Mouse (Mus musculus): ENCODE data around the gene Cdk9. TPM values are rescaled to one million over a fixed set of nuclear protein-coding genes. Genes with fewer than 3 reads are reported as not detected.
A peak's percentile ranks its signal among the peaks of the same experiment; 100 is the strongest.

Cdk9 gene
- polyA plus RNA-seq, 1 experiment from 2014 or later = 57.1 TPM

DNA sequence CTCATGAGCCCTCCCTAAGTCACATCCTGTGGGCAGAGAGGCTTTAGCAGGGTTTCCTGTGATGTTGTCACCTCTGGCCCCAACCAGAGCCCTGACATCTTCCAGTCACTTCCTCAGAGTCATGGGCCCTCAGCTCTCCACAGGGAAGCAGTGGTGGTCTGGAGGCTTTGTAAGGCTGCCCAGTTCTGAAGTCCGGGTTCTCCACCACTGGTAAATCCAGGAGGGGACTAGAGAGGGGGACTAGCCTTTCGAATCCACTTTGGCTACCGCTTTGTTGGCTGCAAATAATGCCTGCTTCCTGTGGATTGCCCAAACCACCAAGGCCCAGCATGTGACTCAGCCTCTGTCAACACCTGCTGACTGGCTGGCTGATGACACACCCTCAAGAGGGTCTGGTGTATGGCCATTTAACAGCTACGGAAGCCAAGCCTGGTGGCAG lies 2.1 kb upstream of the Cdk9 start:
- WGBS = 30% methylated on average over 4 of the region's 4 CpGs
- H3K27ac ChIP-seq (ENCODE audit: low read length) = peak overlapping the region; percentile 97
- ATAC-seq (replicated peaks; ENCODE audit: extremely low read depth, insufficient read depth, low FRiP score) = no peak
- H3K9ac ChIP-seq (ENCODE audit: low read length) = no peak overlapping the region
- peaks cover 29% of the 10 kb centered on the region for H3K4me1 ChIP-seq (ENCODE audit: control insufficient read depth, insufficient read depth, low read length)
- no peaks in the 10 kb centered on the region for H3K9me3 ChIP-seq (replicated peaks; ENCODE audit: control insufficient read depth, low read length)
- H3K4me2 ChIP-seq (ENCODE audit: low read depth, low read length) = no peak overlapping the region
- H3K27me3 ChIP-seq (ENCODE audit: control insufficient read depth, insufficient read depth, low read length) = no peaks in the 10 kb centered on the region
- H3K36me3 ChIP-seq (ENCODE audit: control insufficient read depth, insufficient read depth) = peaks cover 3% of the 10 kb centered on the region
- H3K4me3 ChIP-seq (ENCODE audit: low read length) = no peak overlapping the region

DNA sequence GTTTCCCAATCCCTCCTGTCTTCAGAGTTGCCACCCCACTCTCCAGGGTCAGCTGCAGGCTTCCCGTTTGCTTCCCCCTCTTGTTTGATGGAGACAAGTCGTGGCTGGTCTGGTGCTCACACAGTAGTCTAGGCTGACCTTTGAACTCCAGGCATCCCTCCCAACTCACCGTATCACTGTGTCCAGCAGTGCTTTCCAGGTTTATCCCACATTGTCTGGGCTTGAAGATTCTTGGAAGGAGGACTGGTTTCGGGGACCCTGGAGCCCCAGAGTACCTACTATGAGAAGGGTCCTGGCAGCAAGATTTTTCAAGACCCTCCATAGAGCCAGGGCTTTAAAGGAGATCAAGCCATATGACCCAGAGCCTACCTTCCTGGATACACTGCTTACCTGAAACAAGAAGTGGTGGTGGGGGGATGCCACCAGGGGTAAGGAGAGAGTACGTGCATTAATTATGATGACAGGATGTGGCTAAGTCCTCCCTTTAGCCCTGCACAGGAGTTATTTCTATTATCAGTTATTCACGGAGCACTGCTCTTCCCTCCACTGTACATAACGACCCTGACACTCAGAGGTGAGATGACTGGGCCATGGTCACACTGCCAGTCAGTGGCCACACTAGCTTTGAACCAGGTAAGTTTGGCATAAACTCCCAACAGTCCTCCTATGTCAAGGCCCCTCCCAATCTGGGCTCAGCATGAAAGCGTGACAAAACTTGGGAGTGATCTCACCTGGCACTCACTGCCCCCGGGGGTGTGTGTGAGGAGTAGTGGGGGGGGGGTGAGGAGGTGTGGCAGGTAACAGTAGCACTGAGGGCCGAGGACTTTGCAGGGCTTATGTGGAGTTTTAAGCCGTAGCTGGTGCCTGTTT lies 1.5 kb upstream of the Cdk9 start:
- peak overlapping the region; percentile 97 for H3K27ac ChIP-seq (ENCODE audit: low read length)
- H3K9ac ChIP-seq (ENCODE audit: low read length) = peak overlapping the region; percentile 7; the same call in 1 of the 2 replicates
- WGBS = 38% methylated on average over 11 of the region's 11 CpGs
- H3K27me3 ChIP-seq (ENCODE audit: control insufficient read depth, insufficient read depth, low read length) = no peaks in the 10 kb centered on the region
- no peak for ATAC-seq (replicated peaks; ENCODE audit: extremely low read depth, insufficient read depth, low FRiP score)
- H3K4me2 ChIP-seq (ENCODE audit: low read depth, low read length) = no peak overlapping the region; the same call in 1 of the 2 replicates
- peaks cover 29% of the 10 kb centered on the region for H3K4me1 ChIP-seq (ENCODE audit: control insufficient read depth, insufficient read depth, low read length)
- H3K9me3 ChIP-seq (replicated peaks; ENCODE audit: control insufficient read depth, low read length) = no peaks in the 10 kb centered on the region
- peaks cover 9% of the 10 kb centered on the region for H3K36me3 ChIP-seq (ENCODE audit: control insufficient read depth, insufficient read depth)
- no peak overlapping the region for H3K4me3 ChIP-seq (ENCODE audit: low read length)

DNA sequence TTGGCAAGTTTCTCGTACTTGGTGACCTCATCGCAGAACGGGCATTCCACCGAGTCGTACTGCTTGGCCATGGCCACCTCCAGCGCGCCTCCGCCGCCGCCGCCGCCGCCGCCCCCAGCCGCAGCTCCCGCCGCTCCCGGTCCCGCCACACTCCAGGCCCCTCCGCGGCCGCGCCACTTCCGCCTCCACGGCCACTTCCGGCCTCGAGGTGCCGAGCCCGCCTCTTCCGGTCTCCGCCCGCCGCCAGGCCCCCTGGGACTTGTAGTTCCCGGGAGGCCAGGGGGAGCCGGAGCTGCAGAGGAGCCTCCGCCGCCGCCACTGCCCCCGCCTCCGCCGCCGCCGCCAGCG lies 316 bp downstream of the Cdk9 start:
- H3K9me3 ChIP-seq (replicated peaks; ENCODE audit: control insufficient read depth, low read length) = no peaks in the 10 kb centered on the region

DNA sequence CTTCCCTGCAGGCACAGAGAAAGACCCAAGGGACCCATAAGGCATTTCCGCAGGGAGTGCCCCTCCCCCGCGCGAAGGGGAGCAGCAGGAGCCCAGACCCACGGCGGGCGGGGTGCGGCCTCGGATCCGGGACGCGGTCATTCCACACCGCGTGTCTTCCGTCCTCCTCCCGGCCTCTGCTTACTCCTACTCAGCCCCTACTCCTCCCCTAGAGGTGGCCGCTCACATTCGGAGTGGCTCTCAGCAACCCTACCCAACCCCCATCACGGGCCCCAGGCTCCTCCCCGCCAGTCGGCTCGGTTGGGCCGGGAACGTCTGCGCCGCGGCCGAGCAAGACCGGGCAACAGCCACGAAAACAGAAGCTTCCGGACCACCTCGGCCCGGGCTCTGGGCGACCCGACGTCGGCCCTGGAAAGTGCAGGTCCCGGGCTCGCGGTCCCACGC lies 746 bp downstream of the Cdk9 start:
- Histone ChIP-seq H3K4me2 (ENCODE audit: low read depth, low read length) (peak overlapping the region; percentile 88), H3K27ac (ENCODE audit: low read length) (peak overlapping the region; percentile 97), H3K4me3 (ENCODE audit: low read length) (peak overlapping the region; percentile 74), H3K9me3 (replicated peaks; ENCODE audit: control insufficient read depth, low read length) (no peaks in the 10 kb centered on the region), H3K36me3 (ENCODE audit: control insufficient read depth, insufficient read depth) (peaks cover 24% of the 10 kb centered on the region), H3K9ac (ENCODE audit: low read length) (peak overlapping the region; percentile 90), H3K27me3 (ENCODE audit: control insufficient read depth, insufficient read depth, low read length) (no peaks in the 10 kb centered on the region), H3K4me1 (ENCODE audit: control insufficient read depth, insufficient read depth, low read length) (peaks cover 29% of the 10 kb centered on the region)
- peak; percentile 39 for ATAC-seq (replicated peaks; ENCODE audit: extremely low read depth, insufficient read depth, low FRiP score)
- WGBS = 0% methylated on average over 41 of the region's 41 CpGs

More for the DNA sequence above, 316 bp downstream of the Cdk9 start:
- Histone ChIP-seq H3K4me1 (ENCODE audit: control insufficient read depth, insufficient read depth, low read length) (peaks cover 29% of the 10 kb centered on the region), H3K4me3 (ENCODE audit: low read length) (peak overlapping the region; percentile 74), H3K27me3 (ENCODE audit: control insufficient read depth, insufficient read depth, low read length) (no peaks in the 10 kb centered on the region), H3K9ac (ENCODE audit: low read length) (peak overlapping the region; percentile 90), H3K27ac (ENCODE audit: low read length) (peak overlapping the region; percentile 97), H3K4me2 (ENCODE audit: low read depth, low read length) (peak overlapping the region; percentile 88), H3K36me3 (ENCODE audit: control insufficient read depth, insufficient read depth) (peaks cover 23% of the 10 kb centered on the region)
- WGBS = 0% methylated on average over 39 of the region's 44 CpGs
- peak; percentile 86 for ATAC-seq (replicated peaks; ENCODE audit: extremely low read depth, insufficient read depth, low FRiP score)

GRCm38 (mm10) chr2:32711301-32712056 lies 1.4 kb downstream of the Cdk9 start:
- Histone ChIP-seq H3K4me1 (ENCODE audit: control insufficient read depth, insufficient read depth, low read length) (peaks cover 29% of the 10 kb centered on the region), H3K27ac (ENCODE audit: low read length) (peak overlapping the region; percentile 97), H3K9me3 (replicated peaks; ENCODE audit: control insufficient read depth, low read length) (no peaks in the 10 kb centered on the region), H3K4me3 (ENCODE audit: low read length) (peak overlapping the region; percentile 74), H3K36me3 (ENCODE audit: control insufficient read depth, insufficient read depth) (peaks cover 30% of the 10 kb centered on the region), H3K4me2 (ENCODE audit: low read depth, low read length) (peak overlapping the region; percentile 88), H3K27me3 (ENCODE audit: control insufficient read depth, insufficient read depth, low read length) (no peaks in the 10 kb centered on the region), H3K9ac (ENCODE audit: low read length) (peak overlapping the region; percentile 90)
- no peak for ATAC-seq (replicated peaks; ENCODE audit: extremely low read depth, insufficient read depth, low FRiP score)
- 25% methylated on average over 9 of the region's 9 CpGs for WGBS

GRCm38 (mm10) chr2:32710425-32710824 lies 2.5 kb downstream of the Cdk9 start:
- Histone ChIP-seq H3K27ac (ENCODE audit: low read length) (no peak overlapping the region), H3K27me3 (ENCODE audit: control insufficient read depth, insufficient read depth, low read length) (no peaks in the 10 kb centered on the region), H3K4me1 (ENCODE audit: control insufficient read depth, insufficient read depth, low read length) (peaks cover 29% of the 10 kb centered on the region), H3K9ac (ENCODE audit: low read length) (no peak overlapping the region), H3K4me3 (ENCODE audit: low read length) (no peak overlapping the region), H3K36me3 (ENCODE audit: control insufficient read depth, insufficient read depth) (peaks cover 39% of the 10 kb centered on the region), H3K9me3 (replicated peaks; ENCODE audit: control insufficient read depth, low read length) (no peaks in the 10 kb centered on the region), H3K4me2 (ENCODE audit: low read depth, low read length) (no peak overlapping the region)
- 87% methylated on average over 5 of the region's 5 CpGs for whole genome bisulfite sequencing
- no peak for ATAC-seq (replicated peaks; ENCODE audit: extremely low read depth, insufficient read depth, low FRiP score)

DNA sequence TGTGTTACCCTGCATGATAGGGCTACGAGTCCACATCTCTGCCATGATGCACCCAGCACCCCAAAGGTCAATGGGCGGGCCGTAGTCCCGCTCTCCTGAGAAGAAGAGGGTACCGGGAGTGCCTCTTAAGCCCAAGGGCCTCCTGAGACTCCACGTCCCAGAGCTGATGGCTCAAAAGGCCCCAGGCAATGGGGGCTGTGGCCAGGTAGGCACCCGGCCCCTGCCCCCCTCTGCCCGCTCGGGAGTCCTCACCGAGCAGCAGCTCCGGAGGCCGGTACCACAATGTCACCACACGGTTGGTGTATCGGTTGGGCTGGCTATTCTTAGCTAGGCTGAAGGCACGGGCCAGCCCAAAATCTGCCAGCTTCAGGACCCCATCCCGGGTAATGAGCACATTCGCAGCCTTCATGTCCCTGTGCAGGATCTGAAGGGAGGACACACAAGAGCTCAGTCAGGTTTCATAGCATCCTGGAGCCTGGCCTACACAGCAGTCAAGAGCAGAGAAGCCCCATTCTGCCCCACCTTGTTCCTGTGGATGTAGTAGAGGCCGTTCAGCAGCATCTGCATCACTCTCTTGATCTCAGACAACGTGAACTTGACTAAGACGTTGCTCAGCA lies 3.2 kb downstream of the Cdk9 start:
- Histone ChIP-seq H3K27me3 (ENCODE audit: control insufficient read depth, insufficient read depth, low read length) (no peaks in the 10 kb centered on the region), H3K4me2 (ENCODE audit: low read depth, low read length) (no peak overlapping the region), H3K36me3 (ENCODE audit: control insufficient read depth, insufficient read depth) (peaks cover 45% of the 10 kb centered on the region)

GRCm38 (mm10) chr2:32708643-32709042 lies 4.2 kb downstream of the Cdk9 start:
- 43% methylated on average over 3 of the region's 3 CpGs for WGBS
- peaks cover 11% of the 10 kb centered on the region for H3K4me1 ChIP-seq (ENCODE audit: control insufficient read depth, insufficient read depth, low read length)
- peaks cover 47% of the 10 kb centered on the region for H3K36me3 ChIP-seq (ENCODE audit: control insufficient read depth, insufficient read depth)
- no peak overlapping the region for H3K4me2 ChIP-seq (ENCODE audit: low read depth, low read length)
- H3K9ac ChIP-seq (ENCODE audit: low read length) = no peak overlapping the region
- ATAC-seq (replicated peaks; ENCODE audit: extremely low read depth, insufficient read depth, low FRiP score) = no peak
- H3K27me3 ChIP-seq (ENCODE audit: control insufficient read depth, insufficient read depth, low read length) = no peaks in the 10 kb centered on the region
- no peak overlapping the region for H3K27ac ChIP-seq (ENCODE audit: low read length)
- H3K4me3 ChIP-seq (ENCODE audit: low read length) = no peak overlapping the region
- H3K9me3 ChIP-seq (replicated peaks; ENCODE audit: control insufficient read depth, low read length) = no peaks in the 10 kb centered on the region

More for the DNA sequence above, 3.2 kb downstream of the Cdk9 start:
- H3K4me3 ChIP-seq (ENCODE audit: low read length) = no peak overlapping the region
- peaks cover 21% of the 10 kb centered on the region for H3K4me1 ChIP-seq (ENCODE audit: control insufficient read depth, insufficient read depth, low read length)
- H3K27ac ChIP-seq (ENCODE audit: low read length) = no peak overlapping the region
- no peaks in the 10 kb centered on the region for H3K9me3 ChIP-seq (replicated peaks; ENCODE audit: control insufficient read depth, low read length)
- no peak overlapping the region for H3K9ac ChIP-seq (ENCODE audit: low read length)
- ATAC-seq (replicated peaks; ENCODE audit: extremely low read depth, insufficient read depth, low FRiP score) = no peak
- WGBS = 89% methylated on average over 20 of the region's 20 CpGs
